Mouse (Mus musculus): ENCODE results near the gene Tmem141.

DNA sequence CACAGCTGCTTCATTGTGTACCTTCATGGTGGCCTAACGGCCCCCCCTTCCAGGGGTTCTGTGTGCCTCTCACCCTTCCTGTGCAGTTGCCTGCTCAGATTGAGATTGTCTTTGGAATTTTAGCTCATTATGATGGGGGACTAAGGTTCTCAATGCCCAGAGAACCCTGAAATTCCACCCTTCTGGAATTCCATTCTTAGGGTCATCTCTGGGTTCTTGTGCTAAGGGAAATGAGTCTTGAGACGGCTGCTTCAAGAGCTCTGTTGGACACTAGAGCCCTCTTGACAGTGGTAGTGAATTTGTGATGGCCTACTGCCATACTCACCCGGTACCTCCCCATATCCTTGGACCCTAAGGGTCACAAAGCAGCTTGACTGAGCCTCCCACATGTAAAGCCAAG lies 4.2 kb downstream of the Tmem141 start, which contains the start of gene Ccdc183:
- TF ChIP-seq GATA1 (IDR thresholded peaks at IDR 0.05; ENCODE audit: low read length) (no peak), TAL1 (IDR thresholded peaks at IDR 0.05; ENCODE audit: low read length) (no peak)

Measured in erythroblast, embryonic 14.5 days (primary cell).